Mouse (Mus musculus) forebrain, embryonic 11.5 days (tissue): ENCODE measurements around the gene Pgpep1l. TPM values are rescaled to one million over a fixed set of nuclear protein-coding genes. Genes with fewer than 3 reads are reported as not detected.

Source experiments
- ATAC-seq: fragments of 200-750 bp; cut with Nextera tagmentation; replicated peaks from 2 replicates; pipeline ENCODE4 v1.8.0; 2017; ENCODE audit warnings: moderate TSS enrichment; ENCODE audit not compliant: low FRiP score
- DNase-seq: peaks from one replicate; pipeline ENCODE4 v3.0.0-alpha.2; 2017; ENCODE audit warnings: low spot score
- H3K27ac ChIP-seq: fragments of 300-500 bp; sonication (generic); 2 replicates; pipeline ENCODE4 v1.5.1; 2014; ENCODE audit warnings: low read depth, low read length
- H3K27me3 ChIP-seq: fragments of 300-500 bp; sonication (generic); 2 replicates; pipeline ENCODE4 v1.6.1; 2014; ENCODE audit warnings: mild to moderate bottlenecking, low read length, mixed read lengths; ENCODE audit not compliant: control insufficient read depth, insufficient read depth
- H3K36me3 ChIP-seq: fragments of 300-500 bp; sonication (generic); 2 replicates; pipeline ENCODE4 v1.6.1; 2014; ENCODE audit warnings: mild to moderate bottlenecking, low read length, moderate library complexity, mixed read lengths; ENCODE audit not compliant: control insufficient read depth, insufficient read depth
- H3K4me1 ChIP-seq: fragments of 300-500 bp; sonication (generic); replicated peaks from 2 replicates; pipeline ENCODE4 v1.6.1; 2014; ENCODE audit warnings: low read length, mixed read lengths; ENCODE audit not compliant: control insufficient read depth, insufficient read depth
- H3K4me2 ChIP-seq: fragments of 300-500 bp; sonication (generic); 2 replicates; pipeline ENCODE4 v1.6.1; 2014; ENCODE audit warnings: low read depth, mild to moderate bottlenecking, low read length, moderate library complexity, mixed read lengths; ENCODE audit not compliant: severe bottlenecking
- H3K4me3 ChIP-seq: fragments of 300-500 bp; sonication (generic); 2 replicates; pipeline ENCODE4 v1.5.1; 2014; ENCODE audit warnings: low read depth, low read length
- H3K9ac ChIP-seq: fragments of 300-500 bp; sonication (generic); 2 replicates; pipeline ENCODE4 v1.6.1; 2014; ENCODE audit warnings: low read length
- H3K9me3 ChIP-seq: fragments of 300-500 bp; sonication (generic); 2 replicates; pipeline ENCODE4 v1.6.1; 2016; ENCODE audit warnings: low read length, mixed read lengths; ENCODE audit not compliant: control insufficient read depth
- WGBS: fragments of 180-500 bp; shearing (Covaris S2); extraction: QIAGEN DNeasy Blood & Tissue Kit; methylation state at CpG from one replicate; pipeline ENCODE4 v1.1.7; 2014; 5-methylcytosine and 5-hydroxymethylcytosine counted together
- polyA plus RNA-seq: library from polyadenylated mRNA; unstranded; fragments of >200 nt; fragmentation: Nextera tagmentation; extraction: Ambion mirVana; gene quantifications from 2 replicates; pipeline ENCODE4 v1.2.1, GENCODE M21; 2014

Pgpep1l gene
- polyA plus RNA-seq, 1 experiment from 2014 or later, result not detected

DNA sequence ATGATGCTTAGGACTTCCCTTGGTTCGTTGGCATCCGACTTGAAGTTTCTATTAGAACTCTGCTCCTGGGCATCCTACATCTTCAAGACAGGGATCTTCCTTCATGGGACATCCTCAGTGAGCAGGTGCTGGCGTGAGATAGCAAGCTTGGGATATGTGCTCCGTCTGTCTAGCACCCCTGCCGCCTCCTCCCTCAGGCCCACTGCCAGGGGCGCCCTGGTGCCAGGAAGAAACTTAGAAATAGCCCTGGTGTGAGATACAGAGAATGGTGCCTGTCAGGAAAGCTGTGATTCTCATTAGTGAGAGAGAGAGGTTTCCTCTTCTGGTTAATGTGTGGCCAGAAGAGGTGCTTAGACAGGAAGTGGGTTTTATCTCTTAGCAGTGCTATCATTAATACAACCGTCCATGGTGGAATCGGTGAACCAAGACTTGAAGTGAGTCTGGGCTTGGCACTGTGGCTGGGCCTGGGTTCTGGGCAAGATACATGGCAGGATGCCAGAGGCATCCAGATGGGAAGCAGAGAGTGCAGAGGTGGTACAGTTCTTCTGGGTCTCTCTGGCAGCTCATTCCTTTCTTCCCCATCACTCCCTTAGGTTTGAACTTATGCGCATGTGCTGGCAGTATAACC lies 38.5 kb downstream of the Pgpep1l start:
- Histone ChIP-seq H3K9me3 (no peaks in the 10 kb centered on the region), H3K4me1 (no peaks in the 10 kb centered on the region), H3K4me2 (no peak overlapping the region), H3K4me3 (no peak overlapping the region), H3K27me3 (no peaks in the 10 kb centered on the region), H3K36me3 (no peaks in the 10 kb centered on the region), H3K9ac (no peak overlapping the region), H3K27ac (no peak overlapping the region)
- ATAC-seq, result no peak
- WGBS, result 94% methylated on average over 9 of the region's 9 CpGs
- DNase-seq, result no peak

DNA sequence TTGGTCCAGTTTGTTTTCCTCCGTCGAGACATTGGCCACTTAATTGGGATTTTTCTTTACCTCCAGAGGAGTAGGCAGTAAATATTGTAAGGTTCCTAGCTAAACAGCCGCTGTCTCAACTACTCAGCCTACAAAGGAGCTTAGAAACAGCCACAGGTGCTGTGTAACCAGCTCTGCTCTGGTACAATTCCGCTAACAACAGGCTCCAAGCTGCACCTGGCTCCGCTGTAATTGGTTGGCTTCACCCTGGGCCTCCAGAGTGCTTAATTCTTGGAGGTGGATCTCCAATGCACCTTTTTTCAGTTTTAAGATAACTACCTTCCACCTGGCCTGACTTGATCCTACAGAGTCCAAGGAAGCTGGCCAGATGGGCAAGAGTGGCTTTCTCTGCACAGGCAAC lies 40.0 kb downstream of the Pgpep1l start:
- DNase-seq (no peak), ATAC-seq (no peak)
- Histone ChIP-seq H3K9me3 (no peaks in the 10 kb centered on the region), H3K27me3 (no peaks in the 10 kb centered on the region), H3K4me2 (no peak overlapping the region), H3K4me3 (no peak overlapping the region), H3K4me1 (no peaks in the 10 kb centered on the region), H3K9ac (no peak overlapping the region), H3K36me3 (no peaks in the 10 kb centered on the region), H3K27ac (no peak overlapping the region)
- 96% methylated on average over 5 of the region's 5 CpGs for WGBS

- Histone ChIP-seq H3K27ac (no peak overlapping the region), H3K4me3 (no peak overlapping the region), H3K9ac (no peak overlapping the region), H3K9me3 (no peaks in the 10 kb centered on the region), H3K27me3 (no peaks in the 10 kb centered on the region), H3K36me3 (no peaks in the 10 kb centered on the region; the same call in 1 of the 2 replicates), H3K4me1 (no peaks in the 10 kb centered on the region), H3K4me2 (no peak overlapping the region)
- 69% methylated on average over 13 of the region's 13 CpGs for WGBS
- ATAC-seq, result no peak
- no peak for DNase-seq
Observed at GRCm38 (mm10) chr7:68223356-68223808, 40.7 kb downstream of the Pgpep1l start.

GRCm38 (mm10) chr7:68221677-68222230 lies 42.3 kb downstream of the Pgpep1l start:
- Histone ChIP-seq H3K4me3 (no peak overlapping the region), H3K4me1 (no peaks in the 10 kb centered on the region), H3K27ac (no peak overlapping the region), H3K9ac (no peak overlapping the region), H3K4me2 (no peak overlapping the region), H3K36me3 (no peaks in the 10 kb centered on the region; the same call in 1 of the 2 replicates), H3K9me3 (no peaks in the 10 kb centered on the region), H3K27me3 (no peaks in the 10 kb centered on the region)
- 91% methylated on average over 9 of the region's 9 CpGs for WGBS
- DNase-seq (no peak), ATAC-seq (no peak)

DNA sequence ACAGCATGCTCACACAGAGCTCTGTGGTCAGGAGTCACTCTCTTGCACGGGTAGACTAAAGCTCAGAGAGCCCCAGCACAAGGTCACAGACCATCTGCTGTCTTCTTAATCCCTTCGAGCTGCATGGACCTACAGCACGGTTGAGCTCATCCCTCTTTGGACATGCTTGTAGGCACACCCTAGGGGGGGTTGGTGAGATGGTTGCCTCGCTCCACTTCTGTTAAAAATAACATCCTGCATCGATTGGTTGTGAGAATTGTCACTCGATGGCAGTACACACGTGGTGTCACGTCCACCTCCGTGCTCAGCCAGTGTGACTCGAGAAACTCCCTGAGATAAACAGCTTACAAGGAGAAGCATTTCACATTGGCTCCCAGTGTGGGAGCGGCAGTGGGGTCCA lies 45.2 kb downstream of the Pgpep1l start:
- Histone ChIP-seq H3K27me3 (no peaks in the 10 kb centered on the region), H3K9me3 (no peaks in the 10 kb centered on the region), H3K4me2 (no peak overlapping the region), H3K4me3 (no peak overlapping the region), H3K4me1 (no peaks in the 10 kb centered on the region), H3K36me3 (no peaks in the 10 kb centered on the region; the same call in 1 of the 2 replicates), H3K9ac (no peak overlapping the region), H3K27ac (no peak overlapping the region)
- DNase-seq (no peak), ATAC-seq (no peak)
- 93% methylated on average over 11 of the region's 11 CpGs for WGBS

GRCm38 (mm10) chr7:68215522-68216070 lies 48.4 kb downstream of the Pgpep1l start:
- Histone ChIP-seq H3K36me3 (no peaks in the 10 kb centered on the region; the same call in 1 of the 2 replicates), H3K4me2 (no peak overlapping the region), H3K9ac (no peak overlapping the region), H3K27ac (no peak overlapping the region), H3K4me3 (no peak overlapping the region), H3K9me3 (no peaks in the 10 kb centered on the region), H3K27me3 (no peaks in the 10 kb centered on the region), H3K4me1 (no peaks in the 10 kb centered on the region)
- no peak for ATAC-seq
- DNase-seq, result no peak
- 92% methylated on average over 18 of the region's 18 CpGs for WGBS

GRCm38 (mm10) chr7:68213842-68214241 lies 50.2 kb downstream of the Pgpep1l start:
- Histone ChIP-seq H3K4me1 (no peaks in the 10 kb centered on the region), H3K9me3 (no peaks in the 10 kb centered on the region), H3K9ac (no peak overlapping the region), H3K27me3 (no peaks in the 10 kb centered on the region), H3K36me3 (no peaks in the 10 kb centered on the region; the same call in 1 of the 2 replicates), H3K4me2 (no peak overlapping the region), H3K4me3 (no peak overlapping the region), H3K27ac (no peak overlapping the region)
- no peak for DNase-seq
- 80% methylated on average over 5 of the region's 5 CpGs for WGBS
- ATAC-seq, result no peak

GRCm38 (mm10) chr7:68211883-68212282 lies 52.1 kb downstream of the Pgpep1l start:
- Histone ChIP-seq H3K27ac (no peak overlapping the region), H3K4me3 (no peak overlapping the region), H3K9ac (no peak overlapping the region), H3K9me3 (no peaks in the 10 kb centered on the region), H3K36me3 (peaks cover 3% of the 10 kb centered on the region; the same call in 1 of the 2 replicates), H3K4me2 (no peak overlapping the region), H3K4me1 (no peaks in the 10 kb centered on the region), H3K27me3 (no peaks in the 10 kb centered on the region)
- ATAC-seq, result no peak
- no peak for DNase-seq
- 91% methylated on average over 7 of the region's 7 CpGs for WGBS
